Mouse (Mus musculus) CD4-positive helper T cell, adult 2 months (primary cell): ENCODE results near the gene Gm10488.
"Not testable (repeated sequence)": the region's sequence is repeated elsewhere in the genome, so short reads cannot be mapped to it uniquely, and the experiment has no call there.

Experiments used
- DNase-seq: peaks from one replicate; pipeline ENCODE4 v3.0.0-alpha.2; 2012; ENCODE audit warnings: low read depth, missing footprints, low spot score

The Gm10488 gene

GRCm38 (mm10) chrX:29976014-29976413 lies at the start of gene Gm10488:
Gene Gm10488 (plus strand): TSS chrX:29976314.
- not testable (repeated sequence) for DNase-seq
